8 mouse cellular contexts compared by ENCODE assay signal in the genomic region with DNA sequence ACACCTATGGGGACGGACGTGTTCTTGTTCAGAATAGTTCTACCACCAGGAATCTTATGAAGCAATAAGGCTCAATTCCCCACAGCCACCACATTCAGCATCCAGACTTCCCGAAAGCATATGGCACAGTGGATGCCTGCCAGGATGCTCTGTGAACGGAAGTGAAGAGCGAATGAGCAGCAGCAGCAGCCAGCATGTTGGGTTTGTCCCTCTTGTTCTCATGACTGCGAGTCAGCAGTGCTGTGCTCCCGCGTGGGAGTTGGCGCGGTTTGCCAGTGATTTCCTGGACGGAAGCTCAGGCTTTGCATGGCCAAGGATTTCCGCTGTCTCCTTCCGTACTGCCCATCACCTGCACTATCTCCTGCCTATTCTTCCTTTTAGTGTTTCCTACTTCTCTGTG.
DNase-seq lines count a peak whose midpoint lies in the region; ATAC-seq lines count a peak whose summit lies in the region.
"Had no signal": no experiment of that assay in that cellular context is flagged by ENCODE, and none has a peak within 500 bp of the region (broad histone marks: within the 10 kb centered on the region; RNA-seq: fewer than 3 reads in every experiment).

No protein-coding gene starts in this region.

- peaks cover 18% of the 10 kb centered on the region for H3K4me1 ChIP-seq in forebrain, embryonic 16.5 days (replicated peaks; ENCODE audit: control insufficient read depth, insufficient read depth, low read length)

- 61% methylated on average over 13 of the region's 13 CpGs for WGBS in forebrain, embryonic 16.5 days

- H3K36me3 ChIP-seq in forebrain, embryonic 16.5 days (ENCODE audit: control insufficient read depth, insufficient read depth) = no peaks in the 10 kb centered on the region
- H3K36me3 ChIP-seq: neural tube, embryonic 13.5 days had no signal

- peak; percentile 80 for ATAC-seq in forebrain, embryonic 16.5 days

- no peaks in the 10 kb centered on the region for H3K9me3 ChIP-seq in forebrain, embryonic 16.5 days (ENCODE audit: control insufficient read depth, low read length)
- H3K9me3 ChIP-seq: neural tube, embryonic 13.5 days had no signal

- peak overlapping the region; percentile 33; the same call in 1 of the 2 replicates for H3K4me2 ChIP-seq in forebrain, embryonic 16.5 days (ENCODE audit: low read length)
- H3K4me2 ChIP-seq: neural tube, embryonic 13.5 days had no signal

- H3K27ac ChIP-seq in forebrain, embryonic 16.5 days (ENCODE audit: low read length) = no peak overlapping the region
- H3K27ac ChIP-seq: neural tube, embryonic 13.5 days had no signal

- H3K27me3 ChIP-seq in forebrain, embryonic 16.5 days (replicated peaks; ENCODE audit: control insufficient read depth, insufficient read depth, low read length) = no peaks in the 10 kb centered on the region
- H3K27me3 ChIP-seq: neural tube, embryonic 13.5 days had no signal

- intact Hi-C loops in left cerebral cortex, postnatal 25 days (cut with DNase I) = loop anchor here (2.0 kb wide), 1 partner anchor 53 kb away; no protein-coding TSS in a partner anchor

- no peak overlapping the region for H3K9ac ChIP-seq in forebrain, embryonic 16.5 days (replicated peaks; ENCODE audit: low read depth, low read length)
- H3K9ac ChIP-seq: neural tube, embryonic 13.5 days had no signal

- peak; percentile 53 for DNase-seq in testis, postnatal 10 days (ENCODE audit: low spot score)
- DNase-seq in testis, postnatal 14 days (ENCODE audit: low spot score) = no peak
- peak; percentile 23 for DNase-seq in kidney, adult 9 months
- peak; percentile 78 to 94 for DNase-seq in left cerebral cortex, postnatal 25 days (ENCODE audit: low spot score in 2 of 2)
- peak; percentile 80 for DNase-seq in right cerebral cortex, postnatal 25 days
- no peak for DNase-seq in retina, embryonic 14.5 days (ENCODE audit: low spot score)

- no peak overlapping the region for H3K4me3 ChIP-seq in forebrain, embryonic 16.5 days (replicated peaks; ENCODE audit: low read length)
- H3K4me3 ChIP-seq: neural tube, embryonic 13.5 days had no signal

Comparison
In these comparisons a context has a peak if more than half of its experiments do, and no peak if none do; other contexts are left out.
1. DNase-seq: peak in testis, postnatal 10 days (single experiment), kidney, adult 9 months (single experiment), left cerebral cortex, postnatal 25 days (2 of 2) and right cerebral cortex, postnatal 25 days (single experiment); none in testis, postnatal 14 days (single experiment) and retina, embryonic 14.5 days (single experiment).